Mouse (Mus musculus) heart, postnatal 10 days (tissue): ENCODE measurements at regions not wholly inside any gene's neighbourhood (a gene's known extent, or its start where the extent isn't known, plus 50 kb on each side); places are given as distances from the start of the nearest gene placed in this dataset.
"Not testable (repeated sequence)": the region's sequence is repeated elsewhere in the genome, so short reads cannot be mapped to it uniquely, and the experiment has no call there.

ENCODE experiments used
- DNase-seq, 2 experiments: peaks; one replicate each; pipeline ENCODE4 v3.0.0; 2021
- intact Hi-C: fragments of 180-260 bp; cut with DNase I; formaldehyde crosslinking; loops from one replicate; pipeline ENCODE4 v1.15.1; 2025

DNA sequence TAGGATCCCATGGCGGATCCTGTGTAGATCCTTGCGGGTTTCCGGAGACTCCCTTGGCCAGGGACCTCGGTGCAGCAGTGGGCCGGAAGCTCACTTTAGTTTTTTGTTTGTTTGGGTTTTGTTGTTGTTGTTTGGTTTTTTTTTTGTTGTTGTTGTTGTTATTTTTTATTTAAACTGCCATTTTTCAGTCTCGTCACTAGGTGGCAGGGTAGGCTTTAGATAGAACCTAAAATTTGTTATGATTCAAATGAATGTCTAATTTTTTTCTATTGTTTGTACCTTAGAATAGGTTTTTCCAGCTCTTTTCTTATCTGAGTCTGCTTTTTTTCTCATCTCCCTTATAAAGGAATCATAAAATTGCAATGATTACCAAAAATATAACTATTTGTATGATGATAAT is 834.4 kb upstream of the Tacstd2 start:
- intact Hi-C loops: loop anchor here (2.0 kb wide), 1 partner anchor 447 kb away; no protein-coding TSS in a partner anchor
- no peak for DNase-seq

DNA sequence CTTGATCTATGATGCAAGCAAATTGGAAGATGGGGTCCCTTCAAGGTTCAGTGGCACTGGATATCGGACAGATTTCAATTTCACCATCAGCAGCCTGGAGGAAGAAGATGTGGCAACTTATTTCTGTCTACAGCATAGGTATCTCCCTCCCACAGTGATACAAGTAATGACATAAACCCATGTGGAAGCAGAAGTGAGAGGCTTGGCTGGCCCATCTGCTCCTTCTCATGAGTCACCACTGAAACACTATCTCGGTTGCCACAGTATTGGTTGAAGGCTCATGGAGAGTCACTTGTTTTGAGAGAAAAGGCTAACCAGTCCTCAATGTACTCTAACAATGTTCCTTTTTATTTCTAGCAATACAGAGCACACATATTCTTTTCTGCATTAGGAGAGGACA is 804.2 kb upstream of the Tacstd2 start:
- no peak for DNase-seq
- intact Hi-C loops: no loop called here

DNA sequence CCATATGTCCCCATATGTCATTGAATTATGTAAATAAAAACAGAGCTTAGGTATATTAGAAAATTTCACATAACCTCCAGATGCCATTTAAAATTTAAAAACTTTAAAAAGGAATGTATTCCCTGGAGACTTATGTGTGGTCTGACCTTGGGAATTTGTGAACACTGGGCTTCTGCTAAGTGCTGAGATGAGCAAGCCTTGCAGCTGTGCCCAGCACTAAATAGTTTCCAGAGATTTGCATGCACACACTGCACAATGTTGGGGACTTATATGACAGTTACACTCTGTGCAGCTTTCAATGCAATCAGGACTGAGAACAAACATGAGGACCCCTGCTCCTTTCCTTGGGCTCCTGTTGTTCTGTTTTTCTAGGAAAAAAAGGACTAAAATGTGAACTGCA is 803.6 kb upstream of the Tacstd2 start:
- intact Hi-C loops, DNase-seq: not testable (repeated sequence)

DNA sequence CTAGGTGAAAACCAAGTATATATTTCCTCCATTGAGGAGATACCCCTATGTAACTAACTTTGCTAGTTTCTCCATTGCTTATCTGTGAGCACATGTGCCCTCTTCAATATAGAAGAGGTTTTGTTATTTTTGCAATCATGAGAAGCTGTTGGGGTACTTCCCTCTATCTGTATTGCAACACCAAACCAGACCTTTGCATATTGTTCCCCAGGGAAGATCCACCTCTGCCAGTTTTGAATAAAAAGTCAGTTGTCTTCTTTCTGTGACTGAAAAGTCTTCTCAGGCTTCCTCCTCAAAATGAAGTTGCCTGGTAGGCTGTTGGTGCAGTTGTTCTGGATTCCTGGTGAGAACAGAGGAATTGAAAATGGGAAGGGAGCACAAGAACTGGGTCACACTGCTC is 775.8 kb upstream of the Tacstd2 start:
- no peak for DNase-seq
- intact Hi-C loops: loop anchor here (5.0 kb wide), 2 partner anchors 149 to 214 kb away; no protein-coding TSS in a partner anchor

DNA sequence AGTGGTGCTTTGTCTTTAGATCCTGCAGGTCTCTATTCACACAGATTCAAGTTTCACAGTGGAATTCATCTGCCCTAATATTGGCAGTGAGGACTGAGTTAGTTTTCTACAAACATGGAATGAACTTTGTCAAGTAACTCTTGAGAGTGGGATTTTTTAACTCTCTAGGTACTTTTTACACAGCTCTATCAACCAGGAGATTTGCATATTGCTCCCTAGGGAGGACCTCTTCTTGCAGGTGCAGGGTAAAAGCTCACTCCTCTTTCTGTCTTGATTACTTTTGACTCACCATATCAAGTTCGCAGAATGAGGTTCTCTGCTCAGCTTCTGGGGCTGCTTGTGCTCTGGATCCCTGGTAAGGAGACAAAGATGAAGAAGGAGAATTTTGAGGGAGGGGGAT is 766.5 kb upstream of the Tacstd2 start:
- no peak for DNase-seq
- intact Hi-C loops: no loop called here

DNA sequence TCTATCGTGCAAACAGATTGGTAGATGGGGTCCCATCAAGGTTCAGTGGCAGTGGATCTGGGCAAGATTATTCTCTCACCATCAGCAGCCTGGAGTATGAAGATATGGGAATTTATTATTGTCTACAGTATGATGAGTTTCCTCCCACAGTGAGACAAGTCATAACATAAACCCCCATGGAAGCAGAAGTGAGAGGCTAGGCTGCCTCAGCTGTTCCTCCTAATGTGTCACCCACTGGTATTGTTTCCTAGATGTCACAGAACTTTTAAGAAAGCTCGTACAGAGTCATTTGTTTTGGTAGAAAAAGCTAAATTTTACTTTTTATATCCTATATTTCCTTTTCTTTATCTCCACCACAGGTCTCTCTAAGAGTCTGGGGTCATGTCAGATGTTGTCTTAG is 721.1 kb upstream of the Tacstd2 start:
- intact Hi-C loops: loop anchor here (5.0 kb wide), 1 partner anchor 154 kb away; no protein-coding TSS in a partner anchor
- DNase-seq: no peak

DNA sequence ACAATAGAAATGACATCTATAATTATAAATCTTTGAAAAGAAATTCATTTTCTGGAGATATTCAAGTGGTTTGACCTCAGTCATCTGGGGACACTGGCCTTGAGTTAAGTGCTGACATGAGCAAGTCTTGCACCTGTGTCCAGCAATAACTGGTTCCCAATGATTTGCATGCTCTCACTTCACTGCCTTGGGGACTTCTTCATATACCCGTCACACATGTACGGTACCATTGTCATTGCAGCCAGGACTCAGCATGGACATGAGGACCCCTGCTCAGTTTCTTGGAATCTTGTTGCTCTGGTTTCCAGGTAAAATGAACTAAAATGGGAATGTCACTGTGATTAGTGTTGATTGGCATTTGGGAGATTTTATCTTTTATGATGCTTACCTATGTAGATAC is 720.6 kb upstream of the Tacstd2 start:
- intact Hi-C loops: loop anchor here (5.0 kb wide), 1 partner anchor 154 kb away; no protein-coding TSS in a partner anchor
- no peak for DNase-seq

DNA sequence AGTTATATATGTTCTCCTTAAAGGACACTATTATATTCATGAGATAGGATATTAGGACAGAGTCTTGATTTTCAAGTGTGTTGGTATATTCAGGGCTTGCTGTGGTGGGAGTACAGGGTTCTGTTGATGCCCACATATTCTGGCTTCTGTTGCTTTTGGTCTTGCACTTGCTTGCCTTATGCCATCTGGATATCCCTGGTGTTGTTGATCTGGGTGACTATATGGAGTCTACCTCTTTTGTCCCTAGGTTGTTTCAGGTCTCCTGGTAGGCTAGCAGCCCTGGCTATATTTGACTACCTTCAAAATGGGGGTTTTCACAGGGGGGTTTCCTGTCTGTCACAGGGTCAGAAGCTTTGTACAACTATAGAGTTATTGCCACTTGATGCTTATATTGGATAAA is 717.1 kb upstream of the Tacstd2 start:
- intact Hi-C loops: loop anchor here (1.0 kb wide), 1 partner anchor 11 kb away; no protein-coding TSS in a partner anchor
- DNase-seq: no peak

DNA sequence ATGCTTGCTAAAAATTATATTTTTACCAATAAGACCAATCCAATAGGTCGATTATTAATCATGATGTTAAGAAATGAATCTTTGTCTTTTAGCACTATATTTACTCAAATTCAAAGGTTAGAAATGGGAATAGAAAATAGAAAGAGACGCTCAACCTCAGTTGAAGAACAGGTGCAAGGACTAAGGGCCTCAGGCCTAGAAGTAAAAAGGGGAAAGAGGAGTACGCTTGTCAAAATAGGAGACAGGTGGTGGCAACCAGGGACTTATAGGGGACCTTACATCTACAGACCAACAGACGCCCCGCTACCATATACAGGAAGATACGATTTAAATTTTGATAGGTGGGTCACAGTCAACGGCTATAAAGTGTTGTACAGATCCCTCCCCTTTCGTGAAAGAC is 715.7 kb upstream of the Tacstd2 start:
- intact Hi-C loops: not testable (repeated sequence)

DNA sequence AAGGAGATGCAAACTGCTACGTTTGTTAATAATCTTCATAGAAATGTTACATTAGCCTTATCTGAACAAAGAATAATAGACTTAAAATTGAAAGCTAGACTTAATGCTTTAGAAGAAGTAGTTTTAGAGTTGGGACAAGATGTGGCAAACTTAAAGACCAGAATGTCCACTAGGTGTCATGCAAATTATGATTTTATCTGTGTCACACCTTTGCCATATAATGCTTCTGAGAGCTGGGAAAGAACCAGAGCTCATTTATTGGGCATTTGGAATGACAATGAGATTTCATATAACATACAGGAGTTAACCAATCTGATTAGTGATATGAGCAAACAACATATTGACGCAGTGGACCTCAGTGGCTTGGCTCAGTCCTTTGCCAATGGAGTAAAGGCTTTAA is 714.8 kb upstream of the Tacstd2 start:
- DNase-seq, intact Hi-C loops: not testable (repeated sequence)

More for the DNA sequence above, 715.7 kb upstream of the Tacstd2 start:
- DNase-seq: not testable (repeated sequence)

DNA sequence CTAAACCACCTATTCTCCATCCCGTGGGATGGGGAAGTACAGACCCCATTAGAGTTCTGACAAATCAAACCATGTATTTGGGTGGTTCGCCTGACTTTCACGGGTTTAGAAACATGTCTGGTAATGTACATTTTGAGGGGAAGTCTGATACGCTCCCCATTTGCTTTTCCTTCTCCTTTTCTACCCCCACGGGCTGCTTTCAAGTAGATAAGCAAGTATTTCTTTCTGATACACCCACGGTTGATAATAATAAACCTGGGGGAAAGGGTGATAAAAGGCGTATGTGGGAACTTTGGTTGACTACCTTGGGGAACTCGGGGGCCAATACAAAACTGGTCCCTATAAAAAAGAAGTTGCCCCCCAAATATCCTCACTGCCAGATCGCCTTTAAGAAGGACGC is 713.7 kb upstream of the Tacstd2 start:
- DNase-seq, intact Hi-C loops: not testable (repeated sequence)

DNA sequence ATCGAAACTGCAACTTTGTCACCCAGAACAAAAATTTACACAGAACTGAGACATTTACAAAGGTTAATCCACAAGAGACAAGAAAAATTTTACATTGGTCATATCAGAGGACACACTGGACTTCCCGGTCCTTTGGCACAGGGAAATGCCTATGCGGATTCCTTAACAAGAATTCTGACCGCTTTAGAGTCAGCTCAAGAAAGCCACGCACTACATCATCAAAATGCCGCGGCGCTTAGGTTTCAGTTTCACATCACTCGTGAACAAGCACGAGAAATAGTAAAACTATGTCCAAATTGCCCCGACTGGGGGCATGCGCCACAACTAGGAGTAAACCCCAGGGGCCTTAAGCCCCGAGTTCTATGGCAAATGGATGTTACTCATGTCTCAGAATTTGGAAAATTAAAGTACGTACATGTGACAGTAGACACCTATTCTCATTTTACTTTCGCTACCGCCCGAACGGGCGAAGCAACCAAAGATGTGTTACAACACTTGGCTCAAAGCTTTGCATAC is 712.5 kb upstream of the Tacstd2 start:
- DNase-seq, intact Hi-C loops: not testable (repeated sequence)

DNA sequence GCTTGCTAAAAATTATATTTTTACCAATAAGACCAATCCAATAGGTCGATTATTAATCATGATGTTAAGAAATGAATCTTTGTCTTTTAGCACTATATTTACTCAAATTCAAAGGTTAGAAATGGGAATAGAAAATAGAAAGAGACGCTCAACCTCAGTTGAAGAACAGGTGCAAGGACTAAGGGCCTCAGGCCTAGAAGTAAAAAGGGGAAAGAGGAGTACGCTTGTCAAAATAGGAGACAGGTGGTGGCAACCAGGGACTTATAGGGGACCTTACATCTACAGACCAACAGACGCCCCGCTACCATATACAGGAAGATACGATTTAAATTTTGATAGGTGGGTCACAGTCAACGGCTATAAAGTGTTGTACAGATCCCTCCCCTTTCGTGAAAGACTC is 707.2 kb upstream of the Tacstd2 start:
- intact Hi-C loops, DNase-seq: not testable (repeated sequence)

DNA sequence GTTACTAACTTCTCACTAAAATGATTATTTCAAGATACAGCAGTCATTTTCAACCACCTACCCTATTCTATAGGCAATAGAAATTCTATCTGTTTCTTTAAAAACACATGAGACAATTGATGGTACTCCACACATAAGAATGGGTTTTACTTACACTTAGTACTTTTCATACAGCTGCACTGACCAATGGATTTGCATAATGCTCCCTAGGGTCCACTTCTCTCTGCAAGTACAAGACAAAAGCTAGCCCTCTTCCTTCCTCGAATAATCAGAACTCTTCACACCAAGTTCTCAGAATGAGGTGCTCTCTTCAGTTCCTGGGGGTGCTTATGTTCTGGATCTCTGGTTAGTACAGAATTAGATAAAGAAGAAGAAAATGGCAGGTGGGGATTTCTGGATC is 684.1 kb upstream of the Tacstd2 start:
- no peak for DNase-seq
- intact Hi-C loops: loop anchor here (1.0 kb wide), 1 partner anchor 9 kb away; no protein-coding TSS in a partner anchor

DNA sequence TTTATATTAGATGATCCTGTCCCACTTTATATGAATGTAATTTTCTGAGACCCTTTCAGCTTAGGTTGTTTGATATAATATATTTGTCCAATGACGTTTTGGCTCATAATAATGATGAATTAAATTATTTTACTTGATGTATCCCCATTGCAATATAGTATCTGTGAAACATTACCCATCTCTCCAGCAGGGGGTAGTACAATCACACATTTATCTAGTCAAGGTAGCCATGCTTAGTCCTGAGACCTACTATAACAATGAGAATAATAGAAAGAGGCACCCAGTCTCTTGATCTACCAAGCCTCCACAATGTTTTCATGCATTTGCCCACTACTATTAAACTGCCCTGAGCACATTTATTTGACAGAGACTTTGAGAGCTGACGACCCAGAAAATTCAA is 665.9 kb upstream of the Tacstd2 start:
- peak in 1 of 2 experiments; percentile 3 for DNase-seq
- intact Hi-C loops: no loop called here

DNA sequence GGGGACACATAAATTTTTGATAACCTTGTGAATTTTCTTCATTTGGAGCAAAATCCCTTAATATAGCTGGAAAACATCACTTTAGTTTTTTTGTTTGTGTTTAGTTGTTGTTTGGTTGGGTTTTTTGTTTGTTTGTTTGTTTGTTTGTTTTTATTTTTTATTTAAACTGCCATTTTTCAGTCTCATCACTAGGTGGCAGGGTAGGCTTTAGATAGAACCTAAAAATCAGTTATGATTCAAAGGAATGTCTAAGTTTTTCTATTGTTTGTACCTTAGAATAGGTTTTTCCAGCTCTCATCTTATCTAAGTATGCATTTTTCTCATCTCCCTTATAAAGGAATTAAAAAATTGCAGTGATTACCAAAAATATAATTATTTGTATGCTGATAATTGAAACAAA is 662.4 kb upstream of the Tacstd2 start:
- DNase-seq: no peak
- intact Hi-C loops: no loop called here

DNA sequence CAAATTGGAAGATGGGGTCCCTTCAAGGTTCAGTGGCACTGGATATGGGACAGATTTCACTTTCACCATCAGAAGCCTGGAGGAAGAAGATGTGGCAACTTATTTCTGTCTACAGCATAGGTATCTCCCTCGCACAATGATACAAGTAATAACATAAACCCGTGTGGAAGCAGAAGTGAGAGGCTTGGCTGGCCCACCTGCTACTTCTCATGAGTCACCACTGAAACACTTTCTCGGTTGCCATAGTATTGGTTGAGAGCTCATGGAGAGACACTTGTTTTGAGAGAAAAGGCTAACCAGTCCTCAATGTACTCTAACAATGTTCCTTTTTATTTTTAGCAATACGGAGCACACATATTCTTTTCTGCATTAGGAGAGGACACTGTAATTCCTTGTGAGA is 629.2 kb upstream of the Tacstd2 start:
- DNase-seq: no peak
- intact Hi-C loops: loop anchor here (5.0 kb wide), 1 partner anchor 148 kb away; no protein-coding TSS in a partner anchor

DNA sequence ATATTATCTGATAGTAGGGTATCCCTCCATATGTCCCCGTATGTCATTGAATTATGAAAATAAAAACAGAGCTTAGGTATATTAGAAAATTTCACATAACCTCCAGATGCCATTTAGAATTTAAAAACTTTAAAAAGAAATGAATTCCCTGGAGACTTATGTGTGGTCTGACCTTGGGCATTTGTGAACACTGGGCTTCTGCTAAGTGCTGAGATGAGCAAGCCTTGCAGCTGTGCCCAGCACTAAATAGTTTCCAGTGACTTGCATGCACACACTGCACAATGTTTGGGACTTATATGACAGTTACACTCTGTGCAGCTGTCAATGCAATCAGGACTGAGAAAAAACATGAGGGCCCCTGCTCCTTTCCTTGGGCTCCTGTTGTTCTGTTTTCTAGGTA is 628.5 kb upstream of the Tacstd2 start:
- not testable (repeated sequence) for DNase-seq
- intact Hi-C loops: loop anchor here (5.0 kb wide), 1 partner anchor 148 kb away; no protein-coding TSS in a partner anchor

DNA sequence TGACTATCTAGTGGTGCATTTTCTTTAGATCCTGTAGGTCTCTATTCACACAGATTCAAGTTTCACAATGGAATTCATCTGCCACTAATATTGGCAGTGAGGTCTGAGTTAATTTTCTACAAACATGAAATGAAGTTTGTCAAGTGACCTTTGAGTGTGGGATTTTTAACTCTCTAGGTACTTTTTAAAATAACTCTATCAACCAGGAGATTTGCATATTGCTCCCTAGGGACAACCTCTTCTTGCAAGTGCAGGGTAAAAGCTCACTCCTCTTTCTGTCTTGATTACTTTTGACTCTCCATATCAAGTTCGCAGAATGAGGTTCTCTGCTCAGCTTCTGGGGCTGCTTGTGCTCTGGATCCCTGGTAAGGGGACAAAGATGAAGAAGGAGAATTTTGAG is 616.0 kb upstream of the Tacstd2 start:
- DNase-seq: no peak
- intact Hi-C loops: no loop called here

DNA sequence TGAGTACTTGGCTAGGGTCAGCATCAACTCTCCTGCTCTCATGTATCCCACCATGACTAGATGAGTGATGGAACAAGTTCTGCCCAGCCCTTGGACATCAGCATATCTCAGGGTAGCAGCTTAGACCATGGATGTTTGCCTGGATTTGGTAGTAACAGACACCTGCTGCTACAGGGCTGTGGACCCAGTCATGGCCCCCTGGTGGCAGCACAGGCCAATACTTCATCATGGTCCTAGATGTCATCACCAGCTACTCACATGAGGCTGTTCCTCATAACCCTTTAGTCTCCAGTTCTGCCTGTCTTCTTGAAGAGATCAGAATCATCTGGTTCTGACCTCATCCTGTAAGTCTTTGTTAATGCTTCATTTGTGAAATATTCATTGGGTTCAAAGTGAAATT is 566.9 kb upstream of the Tacstd2 start:
- intact Hi-C loops: loop anchor here (5.0 kb wide), 1 partner anchor 155 kb away; no protein-coding TSS in a partner anchor
- DNase-seq: no peak
